Mouse (Mus musculus): ENCODE measurements around the gene Flywch2. TPM values are rescaled to one million over a fixed set of nuclear protein-coding genes. Genes with fewer than 3 reads are reported as not detected.

Gene Flywch2
- total RNA-seq, 2 experiments from 2014 or later: 8.2 to 10.9 TPM

- DNase-seq (ENCODE audit: low spot score in 2 of 2): peak in 1 of 2 experiments; percentile 22
Measured at GRCm38 (mm10) chr17:23749400-23750191, 36.3 kb downstream of the Flywch2 start.

GRCm38 (mm10) chr17:23748631-23749391, 37.1 kb downstream of the Flywch2 start:
- peak; percentile 57 to 75 for DNase-seq (ENCODE audit: low spot score in 2 of 2)

- no peak for DNase-seq (ENCODE audit: low spot score in 2 of 2)
Measured at GRCm38 (mm10) chr17:23748026-23748425, 37.9 kb downstream of the Flywch2 start.

GRCm38 (mm10) chr17:23747471-23747870, 38.4 kb downstream of the Flywch2 start:
- DNase-seq (ENCODE audit: low spot score in 2 of 2): no peak

GRCm38 (mm10) chr17:23746767-23747166, 39.1 kb downstream of the Flywch2 start:
- no peak for DNase-seq (ENCODE audit: low spot score in 2 of 2)

GRCm38 (mm10) chr17:23746311-23746710, 39.6 kb downstream of the Flywch2 start:
- no peak for DNase-seq (ENCODE audit: low spot score in 2 of 2)

- no peak for DNase-seq (ENCODE audit: low spot score in 2 of 2)
Measured at GRCm38 (mm10) chr17:23745301-23746251, 40.3 kb downstream of the Flywch2 start, which contains the start of gene Kremen2. Gene Kremen2, minus strand, starts transcription at chr17:23745833.

GRCm38 (mm10) chr17:23744651-23745050, 41.2 kb downstream of the Flywch2 start:
- no peak for DNase-seq (ENCODE audit: low spot score in 2 of 2)

- DNase-seq (ENCODE audit: low spot score in 2 of 2): no peak
Measured at GRCm38 (mm10) chr17:23744076-23744475, 41.8 kb downstream of the Flywch2 start.

GRCm38 (mm10) chr17:23742941-23743340, 42.9 kb downstream of the Flywch2 start:
- no peak for DNase-seq (ENCODE audit: low spot score in 2 of 2)

GRCm38 (mm10) chr17:23742210-23742793, 43.6 kb downstream of the Flywch2 start:
- DNase-seq (ENCODE audit: low spot score in 2 of 2): peak in 1 of 2 experiments; percentile 42

GRCm38 (mm10) chr17:23741359-23742209, 44.3 kb downstream of the Flywch2 start:
- no peak for DNase-seq (ENCODE audit: low spot score in 2 of 2)

GRCm38 (mm10) chr17:23740598-23741021, 45.3 kb downstream of the Flywch2 start, which contains the start of gene Paqr4:
Gene Paqr4, minus strand, starts transcription at chr17:23740867.
- DNase-seq (ENCODE audit: low spot score in 2 of 2): no peak

- peak; percentile 82 to 85 for DNase-seq (ENCODE audit: low spot score in 2 of 2)
Measured at GRCm38 (mm10) chr17:23740136-23740584, 45.7 kb downstream of the Flywch2 start.

GRCm38 (mm10) chr17:23739202-23740135, 46.4 kb downstream of the Flywch2 start:
- DNase-seq (ENCODE audit: low spot score in 2 of 2): peak; percentile 36 to 43

GRCm38 (mm10) chr17:23738836-23739201, 47.1 kb downstream of the Flywch2 start:
- no peak for DNase-seq (ENCODE audit: low spot score in 2 of 2)

GRCm38 (mm10) chr17:23737493-23738445, 48.1 kb downstream of the Flywch2 start:
- DNase-seq (ENCODE audit: low spot score in 2 of 2): no peak

Data from adrenal gland, adult 18-20 months (tissue).